Mouse (Mus musculus): ENCODE results near the gene Slc9b1. TPM values are rescaled to one million over a fixed set of nuclear protein-coding genes. Genes with fewer than 3 reads are reported as not detected.

Gene Slc9b1
- total RNA-seq, 4 experiments from 2014 or later: 0.35 to 0.74 (median 0.62) TPM; not detected in 1

GRCm38 (mm10) chr3:135437758-135438495 lies 90.1 kb downstream of the Slc9b1 start, which contains the start of gene Ube2d3:
Gene Ube2d3, plus strand, starts transcription at chr3:135438149.
- peak; percentile 94 to 100 for DNase-seq (ENCODE audit: low spot score in 2 of 2)

GRCm38 (mm10) chr3:135438531-135438912 lies 90.7 kb downstream of the Slc9b1 start:
- peak; percentile 91 to 93 for DNase-seq (ENCODE audit: low spot score in 2 of 2)

GRCm38 (mm10) chr3:135438913-135439531 lies 91.2 kb downstream of the Slc9b1 start:
- peak; percentile 59 to 75 for DNase-seq (ENCODE audit: low spot score in 2 of 2)

- DNase-seq (ENCODE audit: low spot score in 2 of 2): no peak
Measured at GRCm38 (mm10) chr3:135439651-135440050, 91.8 kb downstream of the Slc9b1 start.

- DNase-seq (ENCODE audit: low spot score in 2 of 2): peak in 1 of 2 experiments; percentile 13
Measured at GRCm38 (mm10) chr3:135440221-135440620, 92.4 kb downstream of the Slc9b1 start.

- DNase-seq (ENCODE audit: low spot score in 2 of 2): no peak
Measured at GRCm38 (mm10) chr3:135440621-135441020, 92.8 kb downstream of the Slc9b1 start.

GRCm38 (mm10) chr3:135444930-135445329 lies 97.1 kb downstream of the Slc9b1 start:
- DNase-seq (ENCODE audit: low spot score in 2 of 2): no peak

Other genes starting within 250 kb of the Slc9b1 start
- 1 to 10 TPM; 1.2 to 2.4 (median 1.2) TPM for gene Cenpe, start 135.5 kb upstream of the Slc9b1 start, total RNA-seq (2022)
- gene Bdh2, start 66.8 kb upstream of the Slc9b1 start, total RNA-seq (2022): 1 to 10 TPM; 4.5 to 6.0 (median 5.1) TPM
- 1 to 10 TPM; 3.0 to 4.7 (median 3.6) TPM for gene Slc9b2, start 40.3 kb upstream of the Slc9b1 start, total RNA-seq (2022)
- gene Cisd2, start 75.9 kb downstream of the Slc9b1 start, total RNA-seq (2022): 10 to 100 TPM; 34.6 to 37.2 (median 35.7) TPM
- 100 to 1,000 TPM; 215 to 235 (median 222) TPM for gene Ube2d3, start 90.1 kb downstream of the Slc9b1 start, total RNA-seq (2022)
- 10 to 100 TPM in 3 of 4 experiments, 1 to 10 TPM in 1; 9.9 to 17.0 (median 11.9) TPM for gene Manba, start 137.6 kb downstream of the Slc9b1 start, total RNA-seq (2022)